Mouse (Mus musculus): ENCODE measurements at regions not wholly inside any gene's neighbourhood (a gene's known extent, or its start where the extent isn't known, plus 50 kb on each side); places are given as distances from the start of the nearest gene placed in this dataset.

GRCm38 (mm10) chr17:48592457-48592856, 137.8 kb downstream of the Unc5cl start:
- DNase-seq (ENCODE audit: low spot score in 2 of 2): no peak

DNA sequence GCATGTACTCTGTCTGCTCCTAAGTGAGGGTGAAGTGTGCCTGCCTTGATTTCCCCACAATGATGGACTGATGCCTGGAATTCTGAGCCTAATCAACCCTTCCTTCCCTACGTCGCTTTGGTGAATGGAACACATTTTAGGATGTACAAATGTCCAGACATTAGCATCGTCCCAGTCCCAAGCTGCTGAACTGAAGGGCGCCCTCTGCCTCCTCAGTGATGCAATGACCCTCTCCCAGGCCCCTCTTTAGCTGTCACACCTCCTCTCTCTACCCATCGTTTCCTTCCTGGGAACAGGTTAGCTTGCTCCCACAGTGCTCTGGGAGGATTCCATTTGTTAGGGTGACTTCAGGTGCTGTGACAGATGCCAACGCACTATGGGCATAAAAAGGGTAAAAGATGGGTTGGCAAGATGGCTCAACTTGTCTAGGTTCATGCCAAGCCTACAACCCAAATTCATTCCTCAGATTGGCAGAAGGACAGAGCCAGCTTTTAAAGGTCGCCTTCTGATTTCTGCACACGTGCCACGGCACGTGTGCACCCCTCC, 140.8 kb downstream of the Unc5cl start:
- DNase-seq (ENCODE audit: low spot score in 2 of 2): no peak

DNA sequence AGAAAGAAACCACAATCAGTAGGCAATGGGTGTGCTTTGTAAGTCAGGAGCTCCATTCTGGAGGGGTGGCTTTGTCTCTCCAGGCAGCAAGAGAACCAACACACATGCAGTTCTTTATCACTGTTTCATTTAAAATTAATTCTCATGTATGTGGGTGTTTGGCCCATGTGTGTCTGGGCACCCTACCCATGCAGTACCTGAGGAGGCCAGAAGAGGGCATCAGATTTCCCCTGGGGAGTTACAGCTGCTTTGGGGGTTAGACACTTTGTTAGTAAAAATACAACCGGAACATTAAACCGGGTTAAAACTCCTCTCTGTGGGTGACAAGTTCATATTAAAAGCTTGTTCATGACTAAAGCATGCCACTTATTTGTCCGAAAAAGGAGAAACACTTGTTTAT, 141.7 kb downstream of the Unc5cl start:
- no peak for DNase-seq (ENCODE audit: low spot score in 2 of 2)

GRCm38 (mm10) chr17:48597301-48597700, 142.6 kb downstream of the Unc5cl start:
- no peak for DNase-seq (ENCODE audit: low spot score in 2 of 2)

DNA sequence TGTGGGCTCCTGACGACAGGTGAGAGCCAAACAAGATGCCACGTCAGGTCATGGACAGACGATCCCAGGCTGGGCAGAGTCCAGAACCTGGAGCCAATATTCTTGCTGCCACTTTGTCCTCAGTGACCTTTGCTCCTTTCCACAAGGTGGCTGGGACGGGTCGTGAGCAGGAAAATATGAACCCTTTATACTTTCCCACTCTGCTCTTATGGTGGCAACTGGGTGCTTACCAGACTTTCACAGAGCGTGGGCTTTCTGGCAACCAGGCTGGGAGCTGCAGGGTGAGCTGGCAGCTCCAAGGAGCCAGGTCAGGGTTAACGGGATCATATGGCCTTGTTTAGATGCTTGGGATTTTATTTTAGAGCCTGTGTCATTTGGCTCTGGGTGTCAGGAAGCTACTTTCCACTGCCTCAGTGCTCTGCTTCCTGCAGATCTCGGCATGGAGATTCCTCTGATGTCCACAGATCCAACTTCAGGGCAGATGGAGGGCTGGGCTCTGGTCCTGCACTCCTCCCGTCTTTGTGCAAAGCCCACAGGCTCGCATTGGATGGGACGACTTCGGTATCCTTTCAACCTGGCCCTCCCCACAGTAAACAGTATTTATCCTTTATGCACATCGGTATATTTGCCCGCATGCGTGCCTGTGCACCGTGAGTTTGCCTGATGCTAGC, 143.9 kb downstream of the Unc5cl start:
- no peak for DNase-seq (ENCODE audit: low spot score in 2 of 2)

DNA sequence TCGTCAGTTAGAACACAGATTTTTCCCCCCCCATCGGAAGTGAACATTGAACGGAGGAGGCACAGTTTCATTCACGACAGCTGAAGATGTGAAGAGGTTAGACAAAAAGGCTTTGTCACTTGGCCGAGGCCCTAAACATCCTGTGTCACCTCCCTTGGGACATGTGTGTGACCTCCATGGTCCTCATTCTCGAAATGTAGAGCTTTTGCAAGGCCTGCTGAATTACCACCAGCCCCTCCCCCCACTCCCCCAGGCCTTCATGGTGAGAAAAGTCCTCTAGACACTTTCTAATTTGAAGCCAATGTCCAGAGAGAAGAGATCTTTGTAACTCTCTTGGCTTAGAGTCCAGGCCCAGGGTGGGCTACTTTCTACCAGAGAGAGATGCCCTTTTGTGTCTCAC, 145.5 kb downstream of the Unc5cl start:
- DNase-seq (ENCODE audit: low spot score in 2 of 2): no peak

GRCm38 (mm10) chr17:48602554-48602953, 147.9 kb downstream of the Unc5cl start:
- peak; percentile 33 to 63 for DNase-seq (ENCODE audit: low spot score in 2 of 2)

DNA sequence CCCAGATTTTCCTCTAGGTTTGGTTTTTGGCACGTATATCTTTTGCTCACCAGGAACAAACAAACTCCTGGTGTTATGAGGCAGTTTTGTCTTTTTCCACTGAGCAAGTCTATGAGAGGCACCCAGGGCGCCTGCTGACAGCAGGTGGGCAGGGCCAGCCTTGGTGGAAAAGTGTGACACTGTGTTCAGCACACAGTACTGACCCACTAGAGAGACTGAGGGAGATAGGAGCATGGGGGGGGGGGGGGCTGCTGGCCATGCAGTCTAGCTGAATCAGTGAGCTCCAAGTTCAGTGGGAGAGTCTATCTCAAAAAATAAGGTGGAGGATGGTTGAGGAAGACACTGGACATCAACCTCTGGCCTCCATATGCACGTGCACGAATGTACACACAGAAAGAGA, 152.1 kb downstream of the Unc5cl start:
- no peak for DNase-seq (ENCODE audit: low spot score in 2 of 2)

- DNase-seq (ENCODE audit: low spot score in 2 of 2): no peak
Measured at GRCm38 (mm10) chr17:48608315-48608714, 153.6 kb downstream of the Unc5cl start.

DNA sequence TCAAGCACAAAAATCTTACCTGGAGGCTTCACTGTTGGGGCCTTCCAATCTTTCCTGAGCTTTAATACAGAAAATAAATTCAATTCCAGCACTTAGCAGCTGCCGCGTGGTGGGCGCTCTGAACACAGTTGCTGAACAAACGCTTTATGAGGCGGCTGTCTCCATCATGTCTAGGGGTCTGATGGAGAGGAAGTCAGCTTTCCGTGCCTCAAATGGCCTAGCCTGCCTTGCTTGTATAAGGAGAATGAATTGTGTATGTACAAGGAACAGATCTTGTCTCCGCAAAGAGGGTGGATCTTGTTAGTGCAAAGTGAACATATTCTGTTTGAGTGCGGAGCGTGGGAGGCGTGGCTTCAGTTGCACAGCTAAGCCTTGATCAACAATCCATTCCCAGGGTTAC, 155.4 kb downstream of the Unc5cl start:
- peak in 1 of 2 experiments; percentile 10 for DNase-seq (ENCODE audit: low spot score in 2 of 2)

GRCm38 (mm10) chr17:48610806-48611205, 156.1 kb downstream of the Unc5cl start:
- peak in 1 of 2 experiments; percentile 5 for DNase-seq (ENCODE audit: low spot score in 2 of 2)

DNA sequence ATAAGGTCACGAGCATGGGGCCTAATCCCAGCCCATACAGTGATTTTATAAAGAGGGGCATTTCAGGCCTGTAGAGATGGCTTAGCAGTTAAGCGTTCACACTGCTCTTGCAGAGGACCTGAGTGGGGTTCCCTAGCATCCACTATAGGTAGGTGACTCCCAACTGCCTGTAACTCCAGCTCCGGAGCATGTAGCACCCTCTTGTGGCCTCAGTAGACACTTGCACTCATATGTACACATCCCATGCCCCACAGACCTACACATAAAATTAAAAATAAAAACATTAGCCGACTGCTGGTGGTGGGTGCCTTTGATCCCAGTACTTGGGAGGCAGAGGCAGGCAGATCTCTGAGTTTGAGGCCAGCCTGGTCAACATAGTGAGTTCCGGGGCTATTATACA, 158.8 kb downstream of the Unc5cl start:
- no peak for DNase-seq (ENCODE audit: low spot score in 2 of 2)

GRCm38 (mm10) chr17:48615248-48615647, 160.5 kb downstream of the Unc5cl start:
- no peak for DNase-seq (ENCODE audit: low spot score in 2 of 2)

GRCm38 (mm10) chr17:48616205-48616604, 161.5 kb downstream of the Unc5cl start:
- DNase-seq (ENCODE audit: low spot score in 2 of 2): no peak

DNA sequence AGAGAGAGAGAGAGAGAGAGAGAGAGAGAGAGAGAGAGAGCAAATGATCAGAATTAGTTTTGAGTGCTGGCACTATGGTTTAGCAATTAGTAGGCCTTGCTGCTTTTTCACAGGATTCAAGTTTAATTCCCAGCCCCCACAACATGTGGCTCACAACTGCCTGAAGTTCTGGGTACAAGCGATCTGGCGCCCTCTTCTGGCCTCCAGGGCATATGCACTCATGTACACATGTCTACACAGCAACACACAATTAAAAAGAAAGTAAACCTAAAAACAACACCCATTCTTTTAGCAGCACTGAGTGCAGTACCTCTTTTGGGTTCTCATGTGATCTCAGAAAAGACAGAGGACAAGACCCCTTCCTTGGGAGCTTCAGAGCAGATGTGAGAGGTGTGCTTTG, 166.2 kb downstream of the Unc5cl start:
- no peak for DNase-seq (ENCODE audit: low spot score in 2 of 2)

DNA sequence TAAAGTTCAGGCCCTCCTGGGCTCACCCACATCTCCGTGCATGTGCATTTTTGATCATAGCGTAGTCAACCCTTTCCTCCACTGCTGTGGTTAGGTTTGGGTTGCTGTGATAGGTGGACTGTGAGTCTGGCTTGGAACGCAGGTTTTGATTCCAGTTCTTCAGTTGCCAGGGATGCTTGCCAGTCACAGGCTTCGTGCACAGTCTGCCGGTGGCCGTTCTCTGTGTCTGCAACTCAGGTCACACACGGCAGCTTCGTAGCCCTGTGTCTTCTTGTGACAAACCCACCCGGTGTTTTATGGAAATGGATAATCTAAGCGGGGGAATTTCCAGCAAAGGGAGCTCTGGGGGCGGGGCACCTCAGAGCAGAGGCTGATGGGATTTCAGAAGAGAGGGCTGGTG, 167.0 kb downstream of the Unc5cl start:
- DNase-seq (ENCODE audit: low spot score in 2 of 2): no peak

GRCm38 (mm10) chr17:48624937-48625336, 170.2 kb downstream of the Unc5cl start:
- no peak for DNase-seq (ENCODE audit: low spot score in 2 of 2)

DNA sequence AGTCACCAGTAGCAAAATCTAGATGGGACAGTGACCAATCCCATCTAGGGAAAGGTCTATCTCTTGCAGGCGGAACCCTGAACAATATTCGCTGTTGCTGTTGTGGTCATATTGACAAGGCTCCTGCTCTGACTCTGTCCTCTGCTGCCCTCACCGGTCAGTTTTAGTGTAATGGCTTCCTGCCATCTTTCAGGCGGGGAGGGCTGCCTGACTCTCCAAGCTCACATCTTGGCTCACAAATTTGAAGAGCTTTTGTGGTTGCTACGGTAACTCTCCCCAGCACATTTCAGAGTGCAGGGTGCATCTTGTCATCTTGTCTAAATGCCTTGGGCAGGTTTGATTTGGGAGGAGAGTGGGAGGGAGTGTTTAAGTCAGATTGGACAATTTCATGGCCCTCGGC, 171.3 kb downstream of the Unc5cl start:
- DNase-seq (ENCODE audit: low spot score in 2 of 2): peak in 1 of 2 experiments; percentile 18

- no peak for DNase-seq (ENCODE audit: low spot score in 2 of 2)
Measured at GRCm38 (mm10) chr17:48639611-48640010, 184.9 kb downstream of the Unc5cl start.

DNA sequence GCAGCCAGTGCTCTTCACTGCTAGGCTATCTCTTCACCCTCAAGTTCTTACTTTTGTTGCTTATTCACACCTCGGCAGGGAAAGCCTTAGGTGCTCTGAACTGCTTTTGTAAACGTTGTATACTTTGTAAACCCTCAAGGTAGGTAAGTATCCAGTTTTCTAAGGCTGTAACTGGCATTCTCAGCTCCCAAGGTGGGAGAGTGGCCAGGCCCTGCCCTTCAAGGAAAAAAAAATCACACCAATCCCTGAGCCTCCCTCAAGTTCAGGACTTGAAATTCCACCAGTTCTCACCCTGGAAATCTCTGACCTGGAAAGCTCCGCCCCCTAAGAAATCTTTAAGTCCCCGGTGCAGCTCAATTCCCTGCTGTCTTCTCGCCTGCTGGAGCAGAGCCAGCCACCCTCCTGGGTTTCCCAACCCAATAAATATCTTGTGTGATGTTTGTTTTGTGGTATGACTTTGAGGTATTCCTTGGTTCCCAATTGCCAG, 188.9 kb downstream of the Unc5cl start:
- no peak for DNase-seq (ENCODE audit: low spot score in 2 of 2)

DNA sequence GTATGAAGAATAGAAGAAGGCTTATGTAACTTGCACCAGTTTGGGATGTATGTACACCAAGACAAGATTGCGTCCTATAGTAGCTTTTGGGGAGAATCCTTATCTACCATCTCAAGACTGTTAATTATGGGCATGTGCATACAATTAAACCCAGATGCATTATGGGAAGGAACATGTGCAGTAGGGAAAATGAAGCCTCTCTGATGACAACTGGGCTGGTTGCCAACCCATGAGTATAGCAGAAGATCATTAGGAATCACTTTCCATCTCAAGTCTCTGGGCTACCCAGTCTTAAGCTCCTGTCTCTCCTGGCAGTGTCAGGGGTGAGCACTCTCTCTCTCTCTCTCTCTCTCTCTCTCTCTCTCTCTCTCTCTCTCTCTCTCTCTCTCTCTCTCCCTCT, 190.4 kb downstream of the Unc5cl start:
- no peak for DNase-seq (ENCODE audit: low spot score in 2 of 2)

DNA sequence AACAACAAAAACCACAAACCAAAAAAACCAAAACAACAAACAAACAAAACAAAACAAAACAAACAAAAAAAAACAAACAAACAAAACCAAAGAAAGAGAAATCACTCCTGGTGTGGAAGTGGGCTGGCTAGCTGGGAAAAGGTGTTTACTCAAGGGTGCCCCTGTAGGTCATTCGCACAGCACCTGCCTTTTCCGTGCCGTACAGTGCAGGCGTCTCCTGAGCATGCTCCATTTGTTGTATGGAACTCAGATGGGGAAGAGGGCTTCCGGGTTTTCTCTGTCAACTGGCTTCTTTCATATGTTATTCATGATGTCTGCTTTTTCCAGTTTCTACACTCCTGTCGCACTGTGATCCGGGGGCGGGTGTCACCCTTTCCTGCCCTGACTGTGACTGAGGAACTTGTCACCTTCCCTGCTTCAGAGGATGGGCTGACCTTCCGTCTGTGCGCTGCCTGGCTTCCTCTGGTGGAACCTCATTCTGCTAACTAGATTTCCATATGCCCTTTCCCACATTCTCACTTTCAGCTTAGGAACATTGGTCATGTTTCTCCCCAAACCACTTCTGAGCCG, 192.0 kb downstream of the Unc5cl start:
- DNase-seq (ENCODE audit: low spot score in 2 of 2): no peak

GRCm38 (mm10) chr17:48647431-48647830, 192.7 kb downstream of the Unc5cl start:
- no peak for DNase-seq (ENCODE audit: low spot score in 2 of 2)
